Mouse (Mus musculus) MEL (cell line): ENCODE data around the gene Vtn. TPM values are rescaled to one million over a fixed set of nuclear protein-coding genes. Genes with fewer than 3 reads are reported as not detected.

ENCODE experiments used
- DNase-seq: peaks from one replicate; pipeline ENCODE4 v3.0.0; 2011; ENCODE audit warnings: low read depth, low spot score
- H3K27ac ChIP-seq: 2 replicates; pipeline ENCODE4 v1.5.1; 2012; ENCODE audit warnings: low read depth, mild to moderate bottlenecking, control low read depth, low read length, moderate library complexity; ENCODE audit not compliant: control insufficient read depth
- H3K27me3 ChIP-seq, 2 experiments: fragments of 150-350 bp in 1 of 2; sonication (generic) in 1 of 2; 2 replicates each; pipeline ENCODE4 v1.6.1; 2012; ENCODE audit warnings: low read length in 2 of 2, mild to moderate bottlenecking in 2 of 2, improper control_type of control experiment in 1 of 2, moderate library complexity in 1 of 2; ENCODE audit not compliant: insufficient read depth in 2 of 2, control insufficient read depth in 1 of 2
- H3K36me3 ChIP-seq, 2 experiments: 2 replicates each; pipeline ENCODE4 v1.6.1; 2012 to 2014; ENCODE audit warnings: low read length in 2 of 2, improper control_type of control experiment in 1 of 2, inconsistent platforms in 1 of 2, mild to moderate bottlenecking in 1 of 2; ENCODE audit not compliant: insufficient read depth in 2 of 2, control insufficient read depth in 1 of 2
- H3K4me1 ChIP-seq, 2 experiments: fragments of 150-350 bp in 1 of 2; sonication (generic) in 1 of 2; 2 replicates each; pipeline ENCODE4 v1.6.1; 2012; ENCODE audit warnings: low read length in 2 of 2, improper control_type of control experiment in 1 of 2, mild to moderate bottlenecking in 1 of 2; ENCODE audit not compliant: insufficient read depth in 2 of 2, control insufficient read depth in 1 of 2
- H3K4me3 ChIP-seq, 2 experiments: fragments of 150-350 bp in 1 of 2; sonication (generic) in 1 of 2; 2 replicates each; pipeline ENCODE4 v1.5.1; 2012; ENCODE audit warnings: low read depth in 2 of 2, low read length in 2 of 2, mild to moderate bottlenecking in 2 of 2, moderate library complexity in 2 of 2, control low read depth in 1 of 2, improper control_type of control experiment in 1 of 2; ENCODE audit not compliant: control insufficient read depth in 1 of 2, insufficient read depth in 1 of 2
- H3K79me2 ChIP-seq: 2 replicates; pipeline ENCODE4 v1.6.1; 2012; ENCODE audit warnings: mild to moderate bottlenecking, low read length, moderate library complexity; ENCODE audit not compliant: control insufficient read depth, poor library complexity, insufficient read depth
- H3K9ac ChIP-seq: 2 replicates; pipeline ENCODE4 v1.6.1; 2012; ENCODE audit warnings: low read depth, mild to moderate bottlenecking, control low read depth, low read length, moderate library complexity; ENCODE audit not compliant: control insufficient read depth, poor library complexity, severe bottlenecking
- H3K9me3 ChIP-seq: fragments of 150-350 bp; sonication (generic); replicated peaks from 2 replicates; pipeline ENCODE4 v1.6.1; 2012; ENCODE audit warnings: mild to moderate bottlenecking, low read length, improper control_type of control experiment, moderate library complexity; ENCODE audit not compliant: insufficient read depth
- BHLHE40 ChIP-seq: IDR thresholded peaks from 2 replicates; pipeline ENCODE4 v1.6.1; 2012; ENCODE audit warnings: low read depth, mild to moderate bottlenecking, inconsistent platforms, low read length, improper control_type of control experiment, borderline replicate concordance
- CHD1 ChIP-seq: IDR thresholded peaks from 2 replicates; pipeline ENCODE4 v1.6.1; 2012; ENCODE audit warnings: low read depth, mild to moderate bottlenecking, inconsistent platforms, low read length, improper control_type of control experiment
- CTCF ChIP-seq, 3 experiments: IDR thresholded peaks in 2 of 3; conservative IDR thresholded peaks in 1 of 3; 2 replicates each; pipeline ENCODE4 v1.5.1; 2011 to 2012; ENCODE audit warnings: low read length in 3 of 3, low read depth in 2 of 3, mild to moderate bottlenecking in 2 of 3, improper control_type of control experiment in 1 of 3, inconsistent platforms in 1 of 3, mixed read lengths in 1 of 3, moderate library complexity in 1 of 3; ENCODE audit not compliant: control insufficient read depth in 1 of 3, insufficient read depth in 1 of 3, poor library complexity in 1 of 3, severe bottlenecking in 1 of 3
- GATA1 ChIP-seq: IDR thresholded peaks from 2 replicates; pipeline ENCODE4 v1.6.1; 2011; ENCODE audit warnings: low read depth, low read length, improper control_type of control experiment
- JUND ChIP-seq: IDR thresholded peaks from 2 replicates; pipeline ENCODE4 v1.6.1; 2011; ENCODE audit warnings: low read depth, mild to moderate bottlenecking, improper control_type of control experiment, low read length
- MEF2A ChIP-seq: IDR thresholded peaks from 2 replicates; pipeline ENCODE4 v1.6.1; 2014; ENCODE audit warnings: low read depth, mild to moderate bottlenecking, inconsistent platforms, low read length, improper control_type of control experiment; ENCODE audit not compliant: poor library complexity, insufficient replicate concordance, severe bottlenecking; ENCODE audit errors: extremely low read depth
- MXI1 ChIP-seq: IDR thresholded peaks from 2 replicates; pipeline ENCODE4 v1.6.1; 2011; ENCODE audit warnings: mild to moderate bottlenecking, low read depth, low read length, improper control_type of control experiment
- NRF1 ChIP-seq: IDR thresholded peaks from 2 replicates; pipeline ENCODE4 v1.6.1; 2014; ENCODE audit warnings: low read depth, mild to moderate bottlenecking, inconsistent platforms, low read length, improper control_type of control experiment, moderate library complexity; ENCODE audit not compliant: poor library complexity, insufficient read depth, severe bottlenecking
- POLR2A ChIP-seq, 2 experiments: IDR thresholded peaks; 2 replicates each; pipeline ENCODE4 v1.6.1; 2011 to 2012; ENCODE audit warnings: low read length in 2 of 2, mild to moderate bottlenecking in 2 of 2, control low read depth in 1 of 2, improper control_type of control experiment in 1 of 2, low read depth in 1 of 2, moderate library complexity in 1 of 2; ENCODE audit not compliant: control insufficient read depth in 1 of 2, insufficient read depth in 1 of 2, poor library complexity in 1 of 2
- RCOR1 ChIP-seq: IDR thresholded peaks from 2 replicates; pipeline ENCODE4 v1.6.1; 2012; ENCODE audit warnings: low read depth, mild to moderate bottlenecking, inconsistent platforms, low read length, improper control_type of control experiment
- USF2 ChIP-seq, 2 experiments: IDR thresholded peaks; 2 replicates each; pipeline ENCODE4 v1.6.1; 2011 to 2012; ENCODE audit warnings: improper control_type of control experiment in 2 of 2, low read length in 2 of 2, borderline replicate concordance in 1 of 2, inconsistent platforms in 1 of 2, low read depth in 1 of 2, mild to moderate bottlenecking in 1 of 2; ENCODE audit not compliant: insufficient read depth in 1 of 2
- polyA plus RNA-seq, 2 experiments: library from polyadenylated mRNA; stranded (reverse) in 1 of 2; unstranded in 1 of 2; fragments of >175 nt in 1 of 2; fragments of >200 nt in 1 of 2; gene quantifications; 2 replicates each; pipeline versions ENCODE4 v1.2.1 to v1.2.4; 2012; ENCODE audit warnings: low replicate concordance in 2 of 2, low read depth in 1 of 2; ENCODE audit not compliant: insufficient read length in 2 of 2, insufficient read depth in 1 of 2, missing spikeins in 1 of 2
- total RNA-seq: library from RNA; depleted of rRNA; stranded (reverse); fragments of 300-350 nt; gene quantifications from 2 replicates; pipeline ENCODE4 v1.2.3, GENCODE M21; 2012

Vtn gene
- total and polyA plus RNA-seq, 3 experiments, result 0.18 TPM; not detected in 2

DNA sequence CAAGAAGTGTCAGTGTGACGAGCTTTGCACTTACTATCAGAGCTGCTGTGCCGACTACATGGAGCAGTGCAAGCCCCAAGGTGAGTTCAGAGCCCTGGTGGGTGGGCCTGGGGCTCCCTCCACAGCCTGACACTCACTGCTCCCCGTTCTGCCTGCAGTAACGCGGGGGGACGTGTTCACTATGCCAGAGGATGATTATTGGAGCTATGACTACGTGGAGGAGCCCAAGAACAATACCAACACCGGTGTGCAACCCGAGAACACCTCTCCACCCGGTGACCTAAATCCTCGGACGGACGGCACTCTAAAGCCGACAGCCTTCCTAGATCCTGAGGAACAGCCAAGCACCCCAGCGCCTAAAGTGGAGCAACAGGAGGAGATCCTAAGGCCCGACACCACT lies 652 bp downstream of the Vtn start:
- no peaks in the 10 kb centered on the region for H3K9me3 ChIP-seq
- peaks cover 0 to 26% of the 10 kb centered on the region in 2 experiments; a peak in 3 of 4 replicates for H3K4me1 ChIP-seq
- TF ChIP-seq JUND (no peak), MEF2A (no peak), MXI1 (no peak), CHD1 (no peak), RCOR1 (no peak)
- peaks cover 0 to 7% of the 10 kb centered on the region in 2 experiments; a peak in 1 of 4 replicates for H3K36me3 ChIP-seq
- no peak for DNase-seq
- no peaks in the 10 kb centered on the region for H3K79me2 ChIP-seq
- H3K27me3 ChIP-seq, result no peaks in the 10 kb centered on the region; a peak in 3 of 4 replicates
- no peak overlapping the region for H3K4me3 ChIP-seq
- H3K27ac ChIP-seq, result no peak overlapping the region
- H3K9ac ChIP-seq, result no peak overlapping the region

- no peak overlapping the region for H3K9ac ChIP-seq
- H3K4me3 ChIP-seq, result no peak overlapping the region
- peaks cover 0 to 26% of the 10 kb centered on the region in 2 experiments; a peak in 3 of 4 replicates for H3K4me1 ChIP-seq
- no peaks in the 10 kb centered on the region; a peak in 1 of 4 replicates for H3K27me3 ChIP-seq
- no peak overlapping the region for H3K27ac ChIP-seq
- DNase-seq, result no peak
- TF ChIP-seq USF2 (IDR thresholded peaks at IDR 0.05; ENCODE audit: borderline replicate concordance in 1 of 2, insufficient read depth in 1 of 2, low read depth in 1 of 2, low read length in 2 of 2) (no peak), NRF1 (no peak), CTCF (IDR thresholded peaks at IDR 0.05 in 2 of 3, conservative IDR thresholded peaks at IDR 0.05 in 1 of 3; ENCODE audit: control insufficient read depth in 1 of 3, insufficient read depth in 1 of 3, low read depth in 2 of 3, low read length in 3 of 3, poor library complexity in 1 of 3, severe bottlenecking in 1 of 3) (no peak), BHLHE40 (no peak), CHD1 (no peak)
- H3K79me2 ChIP-seq, result no peaks in the 10 kb centered on the region
- H3K36me3 ChIP-seq, result peaks cover 0 to 7% of the 10 kb centered on the region in 2 experiments; a peak in 1 of 4 replicates
- H3K9me3 ChIP-seq, result no peaks in the 10 kb centered on the region
These were observed 1.8 kb downstream of the Vtn start for GRCm38 (mm10) chr11:78500623-78501202.

DNA sequence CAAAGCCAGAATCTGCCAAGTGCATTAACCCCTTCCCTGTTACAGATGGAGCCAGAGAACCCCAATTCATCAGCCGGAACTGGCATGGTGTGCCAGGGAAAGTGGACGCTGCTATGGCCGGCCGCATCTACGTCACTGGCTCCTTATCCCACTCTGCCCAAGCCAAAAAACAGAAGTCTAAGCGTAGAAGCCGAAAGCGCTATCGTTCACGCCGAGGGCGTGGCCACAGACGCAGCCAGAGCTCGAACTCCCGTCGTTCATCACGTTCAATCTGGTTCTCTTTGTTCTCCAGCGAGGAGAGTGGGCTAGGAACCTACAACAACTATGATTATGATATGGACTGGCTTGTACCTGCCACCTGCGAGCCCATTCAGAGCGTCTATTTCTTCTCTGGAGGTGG lies 2.6 kb downstream of the Vtn start:
- Histone ChIP-seq H3K79me2 (no peaks in the 10 kb centered on the region), H3K9ac (no peak overlapping the region), H3K4me3 (no peak overlapping the region), H3K36me3 (peaks cover 3 to 7% of the 10 kb centered on the region in 2 experiments; a peak in 3 of 4 replicates), H3K4me1 (peaks cover 0 to 26% of the 10 kb centered on the region in 2 experiments; a peak in 3 of 4 replicates), H3K27me3 (no peaks in the 10 kb centered on the region; a peak in 1 of 4 replicates), H3K27ac (no peak overlapping the region), H3K9me3 (no peaks in the 10 kb centered on the region)
- peak; percentile 84 for DNase-seq
- TF ChIP-seq GATA1 (peak; percentile 2; the same call in 1 of the 2 replicates), POLR2A (IDR thresholded peaks at IDR 0.05; ENCODE audit: control insufficient read depth in 1 of 2, insufficient read depth in 1 of 2, low read depth in 1 of 2, low read length in 2 of 2, poor library complexity in 1 of 2) (no peak)
